Mouse (Mus musculus) right cerebral cortex, postnatal 10 days (tissue): Measurements from ENCODE around the gene Vkorc1.
"Not testable (repeated sequence)": the region's sequence is repeated elsewhere in the genome, so short reads cannot be mapped to it uniquely, and the experiment has no call there.

Experiments
- DNase-seq, 2 experiments: peaks; one replicate each; pipeline ENCODE4 v3.0.0; 2021; ENCODE audit warnings: low spot score in 2 of 2

The Vkorc1 gene

DNA sequence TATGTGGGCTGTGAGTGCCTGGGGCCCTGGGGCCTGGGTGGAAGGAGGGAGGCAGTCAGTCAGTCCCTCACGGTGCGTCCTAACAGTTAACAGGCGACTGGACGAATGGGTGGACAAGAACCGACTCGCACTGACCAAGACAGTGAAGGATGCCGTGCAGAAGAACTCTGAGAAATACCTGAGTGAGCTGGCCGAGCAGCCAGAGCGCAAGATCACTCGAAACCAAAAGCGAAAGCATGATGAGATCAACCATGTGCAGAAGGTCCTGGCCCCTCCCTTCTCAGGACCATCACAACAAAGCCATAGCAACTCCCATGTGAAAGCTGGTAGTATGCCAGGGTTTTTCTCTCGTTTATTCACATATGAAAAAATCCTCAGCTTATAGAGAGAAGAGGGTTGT lies 19.9 kb upstream of the Vkorc1 start:
- DNase-seq = no peak

DNA sequence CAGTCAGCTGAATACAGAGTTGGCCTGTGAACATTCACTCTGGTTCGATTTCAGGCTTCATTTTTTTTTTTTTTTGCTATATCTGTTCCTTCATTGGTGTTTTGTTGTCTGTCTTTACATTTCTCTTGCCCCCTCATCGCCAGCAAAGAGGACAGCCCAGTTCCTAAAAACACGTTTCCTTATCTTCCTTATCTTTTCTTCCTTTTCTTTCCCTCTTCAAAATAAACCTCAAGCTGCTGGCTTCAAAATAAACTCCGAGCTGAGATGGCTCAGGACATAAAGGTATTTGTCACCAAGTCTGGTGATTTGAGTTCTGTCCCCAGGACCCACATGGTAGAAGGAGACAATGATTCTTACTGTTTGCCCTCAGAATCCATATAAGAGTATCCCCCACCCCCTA lies 17.5 kb upstream of the Vkorc1 start:
- DNase-seq = no peak

DNA sequence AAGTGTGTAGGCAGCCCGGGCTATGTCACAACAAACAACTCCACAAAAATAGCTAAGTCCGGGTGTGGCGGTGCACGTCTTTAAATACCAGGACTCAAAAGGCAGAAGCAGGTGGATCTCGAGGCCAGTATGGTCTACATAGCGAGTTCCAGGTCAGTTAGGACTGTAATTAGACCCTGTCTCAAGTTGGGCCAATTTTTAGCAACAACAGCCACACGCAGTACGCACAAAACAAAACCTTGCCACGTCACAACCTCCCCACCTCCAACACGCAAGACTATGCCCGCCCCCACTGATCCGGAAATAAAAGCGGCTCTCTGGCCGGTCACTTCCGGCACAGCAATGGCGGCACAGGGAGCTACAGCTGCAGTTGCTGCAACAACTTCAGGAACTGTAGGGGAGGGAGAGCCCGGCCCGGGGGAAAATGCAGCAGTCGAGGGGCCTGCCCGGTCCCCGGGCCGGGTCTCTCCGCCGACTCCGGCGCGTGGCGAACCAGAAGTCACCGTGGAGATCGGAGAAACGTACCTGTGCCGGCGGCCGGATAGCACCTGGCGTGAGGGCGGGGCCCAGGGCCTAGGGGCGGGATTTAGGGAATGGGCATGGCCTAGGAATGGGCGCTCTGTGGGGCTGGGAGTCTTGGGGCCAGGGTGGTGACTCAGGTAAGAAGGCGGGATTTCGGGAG lies 16.9 kb upstream of the Vkorc1 start, which contains the start of gene Kat8:
Gene Kat8 (plus strand): TSS at position 327 of the 682 bp plus-strand sequence.
- DNase-seq = peak; percentile 92 to 94

DNA sequence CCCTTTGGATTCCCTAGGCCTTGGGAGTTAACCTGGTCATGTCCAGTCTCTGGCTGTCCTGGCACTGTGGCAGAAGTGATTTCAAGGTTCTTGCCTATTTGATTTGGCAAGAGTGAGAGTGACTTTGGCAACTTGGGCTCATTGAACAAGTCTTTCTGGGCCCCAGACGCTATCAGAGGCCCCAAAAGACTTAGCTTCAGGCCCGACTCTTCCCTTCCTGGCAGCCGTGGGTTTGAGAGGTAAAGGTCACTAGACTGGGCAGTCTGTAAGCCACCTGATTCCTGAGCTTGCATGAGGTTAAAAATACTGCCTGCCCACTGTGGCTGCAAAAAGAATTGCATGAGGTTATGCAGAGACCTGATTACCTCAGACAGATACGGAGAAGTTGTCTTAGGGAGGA lies 13.2 kb upstream of the Vkorc1 start:
- DNase-seq = no peak

DNA sequence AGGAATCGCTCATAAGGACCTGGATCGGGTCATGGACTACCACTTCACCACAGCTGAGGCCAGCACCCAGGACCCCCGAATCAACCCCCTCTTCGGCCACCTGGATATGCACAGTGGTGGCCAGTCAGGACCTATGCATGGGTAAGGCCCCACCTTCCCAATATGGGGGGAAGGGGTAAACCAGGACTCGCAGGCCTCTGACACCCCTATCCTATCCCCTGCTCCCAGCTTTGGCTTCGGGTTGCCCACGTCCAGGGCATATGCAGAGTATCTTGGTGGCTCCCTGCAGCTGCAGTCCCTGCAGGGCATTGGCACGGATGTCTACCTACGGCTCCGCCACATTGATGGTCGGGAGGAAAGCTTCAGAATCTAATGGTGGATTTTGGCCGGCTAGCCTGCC lies 12.5 kb upstream of the Vkorc1 start:
- no peak for DNase-seq

DNA sequence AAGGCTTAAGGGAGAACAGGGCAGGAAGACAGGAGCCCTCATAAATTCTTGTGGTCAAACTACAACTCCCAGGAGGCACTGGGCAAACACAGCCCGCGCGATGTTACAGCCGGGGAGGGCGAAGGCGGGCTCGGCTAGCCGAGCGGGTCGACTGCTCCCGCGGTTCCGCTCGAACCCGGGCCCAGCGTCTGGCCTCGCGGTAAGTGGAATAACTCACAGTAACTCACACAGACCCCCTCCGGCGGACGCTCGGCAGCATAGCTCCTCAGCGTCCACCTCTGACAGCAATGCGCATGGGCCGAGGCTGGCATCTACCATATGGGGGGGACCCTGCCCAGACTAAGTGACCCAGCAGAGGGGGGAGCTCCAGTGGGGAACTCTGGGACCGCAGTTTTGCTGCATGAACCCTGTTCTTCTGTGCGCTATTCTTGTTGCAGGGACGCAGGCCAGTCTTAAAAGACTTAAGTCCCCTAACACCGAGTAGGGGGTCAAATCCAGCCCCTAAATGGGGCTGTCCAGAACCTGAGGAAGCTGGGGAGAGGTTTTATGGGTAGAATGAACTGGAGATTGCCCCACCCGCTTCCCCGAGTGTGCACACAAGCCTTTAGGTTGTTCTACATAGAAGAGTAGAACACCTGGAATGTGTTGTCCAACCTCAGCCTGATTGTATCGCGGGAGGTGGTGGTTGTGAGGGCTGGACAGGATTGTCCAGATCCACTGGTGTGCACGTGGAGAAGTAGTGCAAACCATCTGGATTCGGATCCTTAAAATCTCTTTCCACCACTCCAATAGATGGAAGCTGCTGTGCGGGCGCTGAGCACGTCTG lies 8.8 kb upstream of the Vkorc1 start, which contains the start of gene Bckdk:
Gene Bckdk (plus strand): TSS at position 112 of the 826 bp plus-strand sequence.
- peak; percentile 87 to 92 for DNase-seq

DNA sequence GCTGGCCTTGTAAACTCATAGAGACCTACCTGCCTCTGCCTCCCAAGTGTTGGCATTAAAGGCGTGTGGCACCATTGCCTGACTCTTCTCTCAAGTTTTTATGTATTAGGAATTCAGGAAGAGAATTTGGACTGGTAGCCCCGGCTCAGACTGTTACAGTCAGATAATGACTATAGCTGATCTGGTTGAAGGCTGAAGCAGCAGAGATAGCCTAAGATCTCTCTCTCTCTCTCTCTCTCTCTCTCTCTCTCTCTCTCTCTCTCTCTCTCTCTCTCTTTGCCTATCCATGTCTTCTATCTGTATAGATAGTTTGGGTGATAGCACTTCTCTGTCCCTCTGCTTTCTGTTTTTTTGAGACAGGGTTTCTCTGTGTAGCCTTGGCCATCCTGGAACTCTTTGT lies 6.4 kb upstream of the Vkorc1 start:
- no peak for DNase-seq

DNA sequence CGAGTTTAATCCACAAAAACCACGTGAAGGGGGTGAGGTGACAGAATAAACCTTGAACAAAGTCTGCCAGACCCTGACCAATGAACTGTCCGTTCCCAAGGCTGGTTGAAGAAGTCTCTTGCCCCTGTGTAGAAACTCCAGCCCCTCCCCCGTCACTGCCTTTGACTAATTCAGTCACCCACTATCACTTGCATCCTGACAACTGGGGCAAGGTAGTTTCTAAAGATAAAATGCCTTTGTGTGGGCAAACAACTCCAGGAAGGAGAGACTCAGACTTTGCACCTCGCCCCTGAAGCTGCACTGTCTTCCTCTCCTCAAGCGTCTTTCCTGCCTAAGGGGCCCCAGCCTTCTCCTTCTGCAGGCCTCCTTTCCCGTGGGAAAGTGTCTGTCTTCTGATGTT lies 4.6 kb upstream of the Vkorc1 start:
- no peak for DNase-seq

DNA sequence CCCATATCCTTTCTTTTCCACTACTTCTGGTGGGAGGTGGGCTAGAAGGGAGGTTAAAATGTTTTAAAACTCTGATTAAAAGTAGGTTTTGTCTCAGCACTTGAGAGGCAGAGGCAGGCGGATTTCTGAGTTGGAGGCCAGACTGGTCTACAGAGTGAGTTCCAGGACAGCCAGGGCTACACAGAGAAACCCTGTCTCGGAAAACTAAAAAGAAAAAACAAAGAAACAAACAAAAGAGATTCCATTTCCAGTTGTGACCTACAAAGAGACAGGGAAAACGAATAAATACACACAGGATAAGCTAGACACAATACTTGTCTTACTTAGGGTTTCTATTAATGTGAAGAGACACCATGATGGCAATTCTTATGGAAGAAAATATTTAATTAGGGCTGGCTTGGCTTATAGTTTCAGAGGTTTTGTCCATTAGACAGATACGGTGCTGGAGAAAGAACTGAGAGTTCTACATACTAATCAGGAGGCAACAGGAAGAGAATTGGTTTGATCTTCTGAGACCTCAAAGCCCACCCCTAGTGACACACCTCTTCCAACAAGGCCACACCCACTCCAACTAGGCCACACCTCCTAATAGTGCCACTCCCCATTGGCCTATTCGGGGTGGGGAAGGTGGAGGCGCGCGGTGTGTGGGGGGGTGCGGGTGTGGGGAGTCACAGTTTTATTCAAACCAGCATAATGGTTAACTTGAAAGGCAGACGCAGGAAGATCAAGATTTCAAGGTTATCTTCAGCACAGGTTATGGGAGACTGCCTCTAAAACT lies 3.0 kb upstream of the Vkorc1 start:
- DNase-seq = no peak

DNA sequence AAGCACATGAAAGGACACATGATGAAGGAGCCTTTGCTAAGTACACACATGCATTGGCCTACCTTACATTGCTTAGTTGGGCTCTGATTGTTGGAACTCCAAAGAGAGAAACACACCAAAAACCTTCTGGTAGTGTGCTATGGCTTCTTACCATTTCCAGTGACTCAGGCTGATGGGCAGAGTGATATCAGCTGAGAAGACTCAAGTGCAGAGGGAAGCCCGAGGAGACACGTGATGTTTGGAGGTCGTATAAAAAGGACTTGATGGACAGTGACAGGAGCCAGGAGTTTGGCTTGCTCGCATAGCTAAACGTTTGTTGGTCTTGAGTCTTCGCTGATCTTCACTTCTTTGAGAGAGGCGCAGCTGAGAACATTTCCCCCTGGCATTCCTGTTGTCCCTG lies 2.1 kb upstream of the Vkorc1 start:
- DNase-seq = no peak

DNA sequence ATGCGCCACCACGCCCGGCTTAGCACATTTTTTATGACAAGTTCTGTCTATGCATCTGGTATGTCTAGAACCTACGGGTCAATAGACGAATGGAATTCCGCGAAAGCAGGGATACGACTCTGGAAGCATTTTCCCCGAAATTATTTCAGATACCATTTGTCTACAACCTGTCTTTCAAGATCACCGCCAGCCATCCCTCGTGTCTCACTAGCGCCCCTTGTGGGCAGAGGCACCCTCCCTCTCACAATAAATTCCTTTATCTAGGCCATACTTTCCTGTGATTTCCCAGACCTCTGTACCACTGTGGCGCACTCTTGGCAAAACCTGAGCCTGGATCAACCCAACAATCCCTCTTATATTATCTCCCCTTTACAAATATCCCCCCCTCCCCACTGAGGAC lies 967 bp upstream of the Vkorc1 start:
- DNase-seq = peak in 1 of 2 experiments; percentile 64

DNA sequence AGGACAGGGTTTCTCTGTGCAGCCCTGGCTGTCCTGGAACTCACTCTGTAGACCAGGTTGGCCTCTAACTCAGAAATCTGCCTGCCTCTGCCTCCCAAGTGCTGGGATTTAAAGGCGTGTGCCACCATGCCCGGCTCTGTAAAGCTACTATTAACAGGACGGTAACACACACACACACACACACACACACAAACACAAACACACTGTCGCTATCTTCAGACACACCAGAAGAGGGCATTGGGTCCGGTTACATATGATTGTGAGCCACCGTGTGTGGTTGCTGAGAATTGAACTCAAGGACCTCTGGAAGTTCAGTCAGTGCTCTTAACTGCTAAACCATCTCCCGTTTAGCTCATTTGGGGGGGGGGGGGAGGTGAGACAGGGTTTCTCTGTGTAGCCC lies 474 bp upstream of the Vkorc1 start:
- not testable (repeated sequence) for DNase-seq

DNA sequence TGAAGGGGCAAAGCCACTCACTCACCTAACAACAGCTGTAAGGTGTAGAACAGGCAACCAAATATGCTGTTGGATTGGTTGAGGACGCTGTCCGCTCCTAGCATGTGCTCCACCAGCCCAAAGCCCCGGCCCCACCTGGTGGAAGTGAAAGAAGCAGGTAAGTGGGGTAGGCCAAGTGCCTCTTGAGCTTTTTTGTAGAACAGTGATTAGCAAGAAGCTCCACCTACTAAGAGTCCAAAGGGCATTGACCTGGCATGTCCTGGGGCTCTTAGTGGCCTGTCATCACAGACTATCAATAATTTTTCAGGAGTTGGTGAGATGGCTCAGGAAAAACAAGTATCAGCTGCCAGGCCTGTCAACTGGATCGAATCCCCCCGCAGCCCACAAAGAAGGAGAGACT lies 937 bp downstream of the Vkorc1 start:
- no peak for DNase-seq

DNA sequence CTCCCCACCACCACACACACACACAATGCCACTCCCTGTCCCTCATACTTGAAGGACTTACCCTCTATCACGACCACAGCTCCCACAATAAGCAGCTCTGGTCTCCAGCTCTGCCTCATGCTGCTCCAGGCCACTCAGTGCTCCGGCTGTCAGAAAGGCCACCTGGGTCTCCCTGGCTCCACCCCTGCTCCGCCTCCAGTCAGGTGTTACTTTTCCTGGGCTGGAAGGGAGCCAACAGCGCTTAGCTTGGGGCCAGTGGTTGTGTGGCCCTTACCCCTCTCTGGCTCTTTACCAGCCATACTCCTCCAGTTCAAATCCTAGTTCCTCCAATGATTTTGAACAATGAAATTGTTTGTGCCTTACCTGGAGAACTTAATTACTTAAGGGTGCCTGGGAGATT lies 4.6 kb downstream of the Vkorc1 start, which contains the start of gene Prss53:
Gene Prss53 (minus strand): TSS at position 173 of the 400 bp plus-strand sequence.
- no peak for DNase-seq

DNA sequence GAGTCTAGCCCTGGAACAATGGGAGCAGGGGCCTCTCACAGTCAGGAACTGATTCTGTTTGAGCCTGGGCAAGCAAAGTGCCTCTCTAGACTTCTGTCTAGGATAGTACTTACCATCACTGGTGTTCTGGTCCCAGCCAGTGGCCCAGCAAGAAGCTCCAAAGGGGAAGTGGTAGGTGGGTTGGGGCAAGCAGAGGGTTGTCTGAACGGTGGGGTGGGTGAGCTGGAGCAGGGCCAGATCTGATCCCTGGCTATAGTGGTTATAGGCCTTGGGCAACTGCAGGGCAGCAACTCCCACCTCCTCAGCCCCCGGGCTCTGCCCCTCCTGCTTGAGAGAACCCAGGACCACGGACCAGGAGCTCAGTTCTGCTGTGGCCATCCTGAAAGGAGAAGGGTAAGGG lies 6.6 kb downstream of the Vkorc1 start:
- DNase-seq = no peak

DNA sequence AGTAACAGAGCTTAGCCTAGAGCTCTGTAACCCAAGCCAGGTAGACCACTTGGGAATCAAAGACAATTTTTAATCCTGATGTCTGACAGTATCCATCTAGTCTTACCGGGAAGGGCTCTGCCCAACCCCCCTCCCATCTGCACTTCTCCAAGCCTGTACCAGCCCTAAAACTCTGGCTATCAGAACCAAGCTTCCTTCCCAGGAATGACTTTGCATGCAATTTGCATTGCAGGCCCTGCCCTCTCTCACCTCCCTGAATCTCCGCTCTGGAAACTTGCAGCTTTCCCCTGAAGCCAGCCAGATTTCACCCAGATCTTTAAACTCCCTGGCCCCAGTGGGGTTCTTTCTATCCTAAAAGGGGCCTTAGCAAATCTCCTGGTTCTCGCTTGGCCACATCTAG lies 7.6 kb downstream of the Vkorc1 start:
- no peak for DNase-seq

DNA sequence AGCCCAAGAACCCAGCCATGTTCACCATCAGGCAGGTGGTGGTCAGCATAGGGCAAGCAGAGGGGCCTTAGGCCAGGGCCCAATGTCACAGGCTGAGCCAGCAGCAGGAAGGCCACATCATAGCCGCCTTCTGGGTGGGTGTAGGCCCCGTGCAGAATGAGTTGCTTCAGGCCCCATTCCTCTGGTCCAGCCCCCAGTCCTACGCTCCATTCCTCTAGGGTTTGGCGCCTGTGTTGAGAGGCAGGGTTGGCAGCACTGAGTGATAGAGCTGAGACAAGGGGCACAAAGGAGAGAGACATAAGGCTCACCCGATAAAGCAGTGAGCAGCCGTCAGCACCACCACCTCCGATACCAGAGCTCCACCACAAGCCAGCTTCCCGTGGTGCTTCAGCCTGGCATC lies 8.2 kb downstream of the Vkorc1 start:
- DNase-seq = no peak

DNA sequence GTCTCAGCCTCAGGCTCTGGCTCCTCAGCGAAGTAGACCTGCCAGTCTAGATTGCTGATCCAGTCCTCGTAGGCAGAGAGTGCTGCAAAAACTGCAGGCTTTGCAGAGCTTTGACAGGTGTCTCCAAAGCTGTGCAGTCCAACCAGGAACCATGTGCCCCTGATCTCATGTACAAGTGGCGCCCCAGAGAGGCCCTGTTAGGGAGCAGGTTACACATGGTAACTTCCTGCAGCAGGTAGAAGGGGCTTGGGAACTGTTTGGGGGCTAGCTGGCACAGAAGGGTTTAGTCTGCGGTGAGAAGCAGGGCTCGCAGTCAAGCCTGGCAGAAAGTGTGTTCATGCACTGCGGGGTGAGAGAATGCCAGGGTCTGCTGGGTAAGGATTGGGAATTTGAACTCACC lies 8.9 kb downstream of the Vkorc1 start:
- no peak for DNase-seq

DNA sequence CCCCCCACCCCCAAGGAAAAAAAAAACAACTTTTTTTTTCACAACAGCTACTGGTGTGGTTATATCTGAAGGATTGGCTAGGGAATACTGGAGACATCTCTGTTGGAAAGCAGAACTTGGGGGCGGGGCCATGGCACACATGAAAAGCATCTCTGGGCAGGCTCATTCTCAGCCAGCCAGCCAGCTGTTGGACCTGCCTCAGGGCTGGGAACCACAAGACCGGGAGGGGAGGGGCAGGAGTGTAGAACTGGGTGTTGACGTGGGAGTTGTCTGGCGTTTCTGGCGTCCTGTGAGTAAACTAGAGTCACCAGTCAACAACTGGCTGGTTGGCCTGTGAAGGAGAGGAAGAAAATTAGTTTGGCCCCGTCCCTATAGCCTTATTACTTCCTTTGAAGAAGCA lies 9.5 kb downstream of the Vkorc1 start:
- DNase-seq = no peak

DNA sequence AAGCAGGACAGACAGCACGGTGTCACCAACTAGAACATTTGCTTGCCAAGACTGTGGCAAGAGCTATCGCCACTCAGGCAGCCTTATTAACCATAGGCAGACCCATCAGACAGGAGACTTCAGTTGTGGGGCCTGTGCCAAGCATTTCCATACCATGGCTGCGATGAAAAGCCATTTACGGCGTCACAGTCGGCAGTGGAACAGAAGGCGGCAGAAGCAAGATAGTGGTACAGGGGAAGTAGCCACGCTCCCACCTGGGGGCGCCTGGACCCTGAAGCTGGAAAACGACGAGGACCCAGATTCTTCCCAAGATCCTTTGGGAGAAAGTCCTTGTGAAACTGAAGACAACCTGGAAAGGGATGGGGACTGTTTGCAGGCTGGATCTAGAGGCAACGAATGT lies 15.0 kb downstream of the Vkorc1 start:
- DNase-seq = no peak

DNA sequence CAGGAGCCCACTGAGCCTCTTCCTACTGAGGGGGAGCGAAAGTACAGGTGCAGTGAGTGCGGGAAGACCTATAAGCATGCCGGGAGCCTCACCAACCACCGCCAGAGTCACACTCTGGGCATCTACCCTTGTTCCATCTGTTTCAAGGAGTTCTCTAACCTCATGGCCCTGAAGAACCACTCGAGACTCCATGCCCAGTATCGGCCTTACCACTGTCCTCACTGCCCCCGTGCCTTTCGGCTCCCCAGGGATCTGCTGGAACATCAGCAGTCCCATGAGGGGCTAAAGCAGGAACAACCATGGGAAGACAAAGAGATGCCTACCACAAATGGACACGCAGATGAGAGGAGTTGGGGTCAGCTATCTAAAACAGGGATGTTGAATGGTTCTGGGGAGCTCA lies 16.1 kb downstream of the Vkorc1 start:
- DNase-seq = no peak
